Mouse (Mus musculus): Measurements from ENCODE around the gene Taf1a.
"Not testable (repeated sequence)": the region's sequence is repeated elsewhere in the genome, so short reads cannot be mapped to it uniquely, and the experiment has no call there.

- TF ChIP-seq POLR2A (IDR thresholded peaks at IDR 0.05; ENCODE audit: insufficient read length, low read depth); MYOD1 (IDR thresholded peaks at IDR 0.05; ENCODE audit: control insufficient read depth in 1 of 3, insufficient read length in 2 of 3, low read depth in 2 of 3); MAX (IDR thresholded peaks at IDR 0.05; ENCODE audit: low read depth); E2F4 (IDR thresholded peaks at IDR 0.05; ENCODE audit: insufficient read depth); MYOG (IDR thresholded peaks at IDR 0.05; ENCODE audit: control insufficient read depth in 1 of 3, insufficient read depth in 1 of 3, insufficient read length in 2 of 3, low read depth in 2 of 3); TCF12 (IDR thresholded peaks at IDR 0.05; ENCODE audit: insufficient read depth, poor library complexity, severe bottlenecking); TCF3 (IDR thresholded peaks at IDR 0.05; ENCODE audit: insufficient read length, low read depth); CEBPB (IDR thresholded peaks at IDR 0.05; ENCODE audit: insufficient read depth, poor library complexity, severe bottlenecking); USF1 (IDR thresholded peaks at IDR 0.05; ENCODE audit: low read depth); POLR2AphosphoS2 (IDR thresholded peaks at IDR 0.05; ENCODE audit: insufficient read length, low read depth); SRF (IDR thresholded peaks at IDR 0.05; ENCODE audit: control insufficient read depth, insufficient read length, low read depth): not testable (repeated sequence)
Observed at GRCm38 (mm10) chr1:183379376-183379775, 9.4 kb upstream of the Taf1a start.
